Mouse (Mus musculus) heart, adult 2 months (tissue): Measurements from ENCODE around the gene Tbc1d16.

ENCODE experiments used
- CTCF ChIP-seq: fragments of 200-600 bp; IDR thresholded peaks from 2 replicates; pipeline ENCODE4 v1.8.1; 2022; ENCODE audit warnings: antibody characterized with exemption, mild to moderate bottlenecking, moderate library complexity
- POLR2A ChIP-seq: fragments of 200-500 bp; IDR thresholded peaks from 2 replicates; pipeline ENCODE4 v1.6.1; 2011; ENCODE audit warnings: mild to moderate bottlenecking, low read depth, low read length, control low read depth; ENCODE audit not compliant: insufficient read depth

- no peak for TF ChIP-seq POLR2A
- TF ChIP-seq CTCF: no peak
Observed at GRCm38 (mm10) chr11:119161665-119162064, 66.6 kb downstream of the Tbc1d16 start.
